Mouse (Mus musculus): Measurements from ENCODE around the gene Sdsl. TPM values are rescaled to one million over a fixed set of nuclear protein-coding genes. Genes with fewer than 3 reads are reported as not detected.

Sdsl gene
- total RNA-seq, 2 experiments from 2014 or later, result 55.6 to 78.2 TPM

DNA sequence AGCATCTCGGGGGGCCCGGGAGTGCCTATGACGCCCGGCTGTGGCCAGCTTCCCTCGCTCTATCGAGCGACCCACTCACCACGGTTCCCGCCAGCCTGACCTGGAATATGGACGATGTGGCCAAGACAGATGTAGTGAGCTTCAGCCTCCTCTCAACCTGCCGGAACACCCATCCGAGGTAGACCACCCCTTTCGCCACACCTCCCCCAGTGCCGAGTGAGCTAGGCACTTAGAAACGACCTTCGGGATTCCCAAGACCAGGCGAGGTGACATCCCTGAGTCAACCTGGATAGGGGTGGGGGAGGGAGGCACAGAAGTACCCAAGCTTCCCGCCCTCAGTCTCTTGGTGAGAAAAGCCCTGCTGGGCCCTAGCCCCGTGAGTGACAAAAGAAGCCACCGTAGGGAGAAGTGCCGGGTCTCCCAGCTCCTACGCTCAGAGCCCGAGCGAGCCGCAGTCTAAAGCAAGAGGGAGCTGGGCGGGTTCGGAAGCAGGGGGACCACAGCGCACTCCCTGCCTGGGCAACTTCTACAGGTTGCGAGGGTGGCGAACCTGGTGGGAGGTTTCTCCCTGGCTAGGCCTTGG lies 41.5 kb downstream of the Sdsl start:
- DNase-seq (ENCODE audit: low spot score in 2 of 2), result no peak

DNA sequence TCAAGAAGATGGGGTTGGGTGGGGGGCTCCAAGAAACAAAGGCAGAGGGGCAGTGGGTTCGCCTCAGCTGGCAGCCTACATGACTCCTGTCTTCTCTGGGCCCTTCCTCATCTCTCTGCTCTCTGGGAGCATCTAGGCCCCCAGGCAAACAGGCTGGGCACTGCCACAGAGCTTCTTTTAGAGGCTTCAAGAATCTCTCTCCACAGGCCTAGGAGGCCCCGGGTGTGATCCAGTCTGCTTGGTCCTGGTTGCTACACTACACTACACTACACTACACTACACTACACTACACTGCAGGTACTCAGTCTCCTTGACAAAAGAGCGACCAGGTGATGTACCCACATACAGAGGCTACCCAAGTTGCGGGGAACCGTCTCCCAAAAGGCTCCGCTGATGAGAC lies 42.9 kb downstream of the Sdsl start:
- no peak for DNase-seq (ENCODE audit: low spot score in 2 of 2)

DNA sequence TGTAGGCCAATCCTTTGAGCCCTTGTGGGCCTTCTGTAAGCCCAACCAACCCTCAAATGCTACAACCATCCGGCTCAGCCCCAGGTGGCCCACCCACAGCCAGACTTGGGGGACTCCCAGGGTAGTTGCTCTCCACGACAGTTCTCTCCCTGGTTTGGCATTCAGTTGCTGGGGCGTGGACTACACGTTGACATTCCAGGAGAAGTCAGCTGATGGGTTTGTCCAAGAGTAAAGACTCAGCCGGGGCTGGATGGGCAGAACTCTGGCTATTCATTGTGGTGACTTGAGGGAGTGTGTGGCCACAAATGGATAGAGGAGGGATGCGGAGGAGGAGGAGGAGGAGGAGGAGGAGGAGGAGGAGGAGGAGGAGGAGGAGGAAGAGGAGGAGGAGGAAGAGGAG lies 43.6 kb downstream of the Sdsl start:
- no peak for DNase-seq (ENCODE audit: low spot score in 2 of 2)

DNA sequence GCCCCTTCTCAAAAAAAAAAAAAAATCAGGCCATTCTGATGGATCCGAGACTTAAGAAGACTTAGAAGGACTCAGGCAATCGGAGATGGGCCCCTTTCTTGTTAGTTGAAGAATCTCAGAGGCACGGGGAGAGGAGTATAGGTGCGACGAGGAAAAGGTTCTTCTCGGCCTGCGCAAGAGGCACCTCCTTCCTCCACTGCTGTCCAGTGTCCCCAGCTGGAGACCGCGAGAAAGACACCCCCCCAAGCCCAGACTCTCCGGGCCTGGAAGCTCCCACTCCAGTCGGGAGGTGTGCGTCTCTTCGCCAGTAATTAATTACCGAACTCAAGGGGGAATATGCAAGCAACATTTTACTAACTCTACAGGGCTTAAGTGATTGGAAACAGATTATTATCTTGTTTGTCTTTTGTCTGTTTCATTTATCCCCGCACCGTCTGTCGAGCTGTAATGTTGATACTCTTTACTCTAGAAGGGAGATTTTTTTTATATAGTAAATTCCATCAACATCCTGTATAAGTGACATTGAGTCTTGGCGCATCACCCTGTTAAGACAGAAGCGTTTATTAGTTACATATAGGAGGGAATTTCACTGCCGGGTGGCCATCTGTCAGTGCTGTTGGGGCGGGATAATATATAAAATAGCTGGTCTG lies 44.3 kb downstream of the Sdsl start:
- no peak for DNase-seq (ENCODE audit: low spot score in 2 of 2)

DNA sequence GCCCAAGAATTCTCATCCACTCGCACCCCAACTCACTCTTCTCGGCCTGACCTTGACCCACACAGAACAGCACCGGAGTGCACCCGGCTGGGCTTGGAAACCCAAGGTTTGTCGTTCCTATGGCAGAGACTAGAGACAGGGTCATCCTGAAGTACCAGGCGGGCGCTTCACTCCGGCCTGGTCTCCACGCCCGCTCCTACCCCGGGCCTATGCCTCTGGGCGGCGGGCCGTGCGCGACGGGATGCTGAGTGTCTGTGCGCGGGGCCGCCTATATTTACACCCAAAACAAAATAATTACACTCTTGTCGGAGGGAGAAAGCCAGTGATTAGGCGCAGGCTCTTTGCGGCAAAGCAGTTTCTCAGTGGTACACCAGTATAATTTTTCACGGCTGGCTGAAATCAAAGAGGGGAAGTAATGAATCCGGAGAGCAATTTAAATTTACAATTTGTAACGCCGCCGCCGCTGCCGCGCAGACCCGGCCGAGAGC lies 45.1 kb downstream of the Sdsl start:
- DNase-seq (ENCODE audit: low spot score in 2 of 2), result no peak

DNA sequence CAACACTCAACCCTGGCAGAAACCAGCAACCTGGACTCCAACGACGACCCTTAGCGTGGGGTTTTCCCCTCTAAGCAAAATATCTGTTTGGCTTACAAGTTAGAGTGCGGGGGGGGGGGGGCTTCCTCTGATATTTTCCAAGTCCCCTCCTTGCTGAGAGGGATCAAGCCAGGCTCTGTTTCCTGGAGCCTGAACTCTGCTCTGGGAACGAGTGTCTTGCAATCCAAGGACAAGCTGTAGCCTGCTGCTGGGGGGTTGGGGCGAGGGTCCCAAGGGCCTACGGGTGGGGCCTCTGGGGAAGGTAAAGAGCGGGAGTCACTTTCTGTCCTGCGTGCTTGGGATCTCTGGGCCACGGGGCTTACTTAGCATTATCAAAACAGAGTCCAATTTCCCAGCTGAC lies 46.0 kb downstream of the Sdsl start:
- DNase-seq (ENCODE audit: low spot score in 2 of 2), result no peak

DNA sequence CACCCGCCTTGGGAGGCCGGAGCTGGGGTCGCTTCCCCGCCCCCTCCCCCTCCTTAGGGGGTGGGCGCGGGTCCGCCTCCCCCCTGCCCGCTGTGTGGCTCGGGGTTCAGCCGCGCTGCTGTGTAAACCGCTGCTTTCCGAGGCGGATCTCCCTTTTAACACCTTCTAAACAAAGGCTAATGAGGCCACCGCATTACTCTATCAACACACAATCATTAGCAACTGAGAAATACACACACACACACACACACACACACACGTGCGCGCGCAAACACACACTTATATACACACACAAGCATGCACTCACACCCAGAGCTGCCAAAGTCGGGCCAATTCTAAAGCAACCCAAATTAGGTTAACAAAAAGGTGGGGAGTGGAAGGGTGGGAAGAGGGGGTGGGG lies 46.9 kb downstream of the Sdsl start:
- no peak for DNase-seq (ENCODE audit: low spot score in 2 of 2)

DNA sequence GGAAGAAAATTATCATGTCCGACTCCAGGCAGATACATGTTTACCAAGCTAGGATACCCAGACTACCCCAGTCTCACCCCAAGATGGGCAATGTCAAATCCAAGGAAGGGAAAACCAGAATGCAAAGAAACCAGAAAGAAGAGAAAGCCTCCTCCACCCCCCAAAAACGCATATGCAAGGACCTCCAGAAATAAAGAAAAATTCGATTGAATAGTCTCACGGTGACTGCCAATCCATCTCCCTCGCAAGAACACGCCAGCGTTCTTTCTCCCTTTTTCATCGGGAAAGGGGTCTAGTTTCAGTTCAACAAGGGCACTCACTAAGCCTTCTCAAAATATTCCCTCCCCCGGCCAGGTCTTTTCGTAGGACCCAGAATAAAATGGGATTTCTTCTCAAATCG lies 48.0 kb downstream of the Sdsl start:
- no peak for DNase-seq (ENCODE audit: low spot score in 2 of 2)

DNA sequence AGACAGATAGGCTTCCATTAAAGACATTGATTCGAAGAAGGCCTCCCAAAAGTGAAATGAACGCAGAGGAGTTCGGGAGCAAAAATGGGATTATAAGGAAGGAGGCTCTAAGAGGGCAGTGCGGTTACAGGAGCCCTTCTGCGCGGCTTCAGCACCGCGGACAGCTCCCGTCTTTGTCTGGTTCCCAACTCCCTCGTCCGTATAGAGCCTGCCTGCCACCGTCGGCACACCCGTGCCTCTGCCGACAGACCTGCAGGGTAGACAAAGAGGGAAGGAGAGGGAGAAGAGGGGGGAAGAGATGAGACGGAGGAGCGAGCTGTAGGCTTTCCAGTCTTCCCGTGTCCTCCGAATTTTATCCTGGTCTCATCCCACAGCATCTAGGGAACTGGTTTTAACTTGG lies 48.6 kb downstream of the Sdsl start:
- DNase-seq (ENCODE audit: low spot score in 2 of 2), result peak; percentile 68 to 76

DNA sequence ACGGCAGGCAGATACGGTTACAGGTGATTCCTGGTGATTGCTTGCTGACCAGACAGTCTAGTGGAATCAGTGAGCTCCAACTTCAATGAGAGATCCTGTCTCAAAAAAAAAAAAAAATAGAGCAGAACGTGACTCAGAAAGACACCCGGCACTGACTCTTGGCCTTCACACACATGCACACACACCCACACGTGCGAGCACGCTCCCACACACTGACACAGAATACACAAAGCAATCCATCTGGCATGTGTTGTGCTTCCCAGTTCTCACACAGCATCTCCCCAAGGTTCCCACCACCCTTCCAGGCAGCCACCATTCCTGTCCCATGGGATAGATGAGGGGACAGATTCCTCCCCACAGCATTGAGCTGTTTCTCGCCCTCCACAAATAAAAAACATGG lies 52.5 kb downstream of the Sdsl start:
- DNase-seq (ENCODE audit: low spot score in 2 of 2), result no peak

DNA sequence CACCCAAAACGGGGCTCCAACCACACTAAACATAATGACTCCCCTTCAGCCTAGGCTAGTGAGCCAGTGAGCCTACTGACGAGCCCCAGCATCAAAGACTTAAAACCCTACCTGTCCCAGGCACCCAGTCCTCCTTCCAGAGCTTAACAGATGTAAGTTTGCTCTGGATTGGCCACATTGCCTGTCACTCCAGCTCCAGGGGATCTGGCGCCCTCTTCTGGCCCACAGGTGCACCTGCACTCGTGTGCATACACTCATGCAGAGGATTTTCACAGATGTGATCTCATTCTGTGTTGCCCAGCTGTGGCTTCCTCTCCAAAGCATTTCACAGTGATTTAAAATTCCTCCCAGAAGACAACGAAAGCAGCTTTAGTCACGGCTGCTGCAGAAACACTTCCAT lies 59.2 kb downstream of the Sdsl start:
- no peak for DNase-seq (ENCODE audit: low spot score in 2 of 2)

DNA sequence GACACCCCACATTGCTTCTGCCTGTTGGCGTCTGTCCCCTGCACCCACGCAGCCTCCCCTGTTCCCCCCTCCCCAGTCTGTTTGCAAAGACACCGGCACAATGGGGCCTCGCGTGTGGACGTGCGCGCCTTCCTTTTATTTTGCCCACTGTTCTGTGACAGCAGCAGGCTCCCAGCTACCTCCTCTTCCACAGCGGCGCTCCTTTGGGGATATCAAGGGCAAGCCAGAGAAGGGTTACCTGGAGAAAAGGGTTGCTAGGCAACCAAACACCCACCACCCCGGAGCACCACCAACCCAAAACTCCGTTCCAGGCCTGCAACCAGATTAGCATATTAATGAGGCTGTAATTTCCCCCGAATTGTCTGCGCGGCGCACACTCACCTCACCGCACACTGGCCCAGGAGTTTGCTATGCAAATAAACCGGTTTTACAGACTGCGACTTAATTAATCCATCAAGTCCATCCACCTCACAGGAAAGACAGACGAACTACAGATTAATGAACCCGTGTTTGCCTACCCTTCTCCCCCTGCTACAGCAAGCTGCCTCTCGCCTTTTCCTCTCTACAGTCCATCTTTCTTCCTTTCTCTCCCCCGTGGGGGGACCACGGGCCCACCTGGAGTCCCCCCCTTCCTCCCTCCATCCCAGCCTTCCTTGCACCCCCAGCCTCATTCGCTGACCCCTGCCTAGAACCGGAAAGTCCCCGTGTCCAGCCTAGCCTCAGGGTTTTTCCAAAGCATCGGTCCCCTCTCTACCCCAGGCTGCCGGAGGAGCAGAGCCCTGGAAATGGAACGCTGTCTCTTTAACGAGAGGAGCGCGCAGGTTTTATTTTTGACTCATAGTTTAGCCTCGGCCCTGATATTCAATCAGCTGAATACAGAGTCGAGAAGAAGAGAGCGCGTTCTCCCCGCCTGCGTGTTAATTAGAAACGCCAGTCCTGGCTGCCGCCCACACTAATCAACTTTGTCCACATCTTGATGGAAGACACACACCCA lies 62.9 kb downstream of the Sdsl start:
- DNase-seq (ENCODE audit: low spot score in 2 of 2), result no peak

DNA sequence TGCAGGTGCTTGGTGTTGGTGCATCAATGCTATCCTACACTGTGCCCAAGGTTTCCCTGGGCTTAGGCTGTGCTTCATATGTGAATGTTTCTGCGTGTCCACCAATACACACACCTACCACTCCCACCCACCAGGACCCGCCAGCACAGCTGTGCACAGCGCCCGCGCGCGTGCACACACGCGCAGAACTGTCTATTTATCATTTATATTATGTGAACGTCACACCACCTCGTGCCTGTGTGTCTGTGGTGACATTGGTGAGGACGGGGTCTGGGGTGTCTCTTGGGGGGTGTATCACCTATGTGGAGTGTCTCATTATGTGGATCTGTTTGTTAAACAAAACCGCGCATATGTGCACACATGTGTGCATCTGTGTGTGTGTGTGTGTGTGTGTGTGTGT lies 63.7 kb downstream of the Sdsl start:
- DNase-seq (ENCODE audit: low spot score in 2 of 2), result no peak

Other genes with a start within 250 kb of the Sdsl start
- gene Lhx5, start 41.1 kb downstream of the Sdsl start, total RNA-seq (2021), result not detected
- not detected for gene Sds, start 3.7 kb upstream of the Sdsl start, total RNA-seq (2021)
- 10 to 100 TPM; 76.9 to 90.1 TPM for gene Plbd2, start 30.8 kb upstream of the Sdsl start, total RNA-seq (2021)
- gene Slc8b1, start 38.4 kb upstream of the Sdsl start, total RNA-seq (2021), result 10 to 100 TPM; 26.4 to 31.7 TPM
- gene Tpcn1, start 115.9 kb upstream of the Sdsl start, total RNA-seq (2021), result 10 to 100 TPM; 33.6 to 42.2 TPM
- under 1 TPM; 0.36 to 0.48 TPM for gene Iqcd, start 116.2 kb upstream of the Sdsl start, total RNA-seq (2021)
- 10 to 100 TPM; 14.2 to 16.9 TPM for gene Rita1, start 139.8 kb upstream of the Sdsl start, total RNA-seq (2021)
- 10 to 100 TPM; 44.1 to 57.6 TPM for gene Ddx54, start 139.9 kb upstream of the Sdsl start, total RNA-seq (2021)
- under 1 TPM in 1 of 2 experiments, not detected in 1; 0.33 TPM for gene Cfap73, start 161.4 kb upstream of the Sdsl start, total RNA-seq (2021)
- 10 to 100 TPM in 1 of 2 experiments, 1 to 10 TPM in 1; 4.3 to 14.1 TPM for gene Rasal1, start 176.0 kb upstream of the Sdsl start, total RNA-seq (2021)
- gene Dtx1, start 239.1 kb upstream of the Sdsl start, total RNA-seq (2021), result 10 to 100 TPM in 1 of 2 experiments, 1 to 10 TPM in 1; 6.0 to 12.3 TPM